Mouse (Mus musculus) kidney, adult 2 months (tissue): ENCODE data around the gene Mocs2.

Source experiments
- CTCF ChIP-seq: fragments of 200-500 bp; conservative IDR thresholded peaks from 2 replicates; pipeline ENCODE4 v1.5.1; 2011; ENCODE audit warnings: low read depth, mild to moderate bottlenecking, control low read depth, low read length, moderate library complexity, mixed read lengths; ENCODE audit not compliant: insufficient read depth, insufficient read length
- POLR2A ChIP-seq: fragments of 200-500 bp; IDR thresholded peaks from one replicate; pipeline ENCODE4 v1.6.1; 2011; ENCODE audit warnings: low read depth, low read length, control low read depth

DNA sequence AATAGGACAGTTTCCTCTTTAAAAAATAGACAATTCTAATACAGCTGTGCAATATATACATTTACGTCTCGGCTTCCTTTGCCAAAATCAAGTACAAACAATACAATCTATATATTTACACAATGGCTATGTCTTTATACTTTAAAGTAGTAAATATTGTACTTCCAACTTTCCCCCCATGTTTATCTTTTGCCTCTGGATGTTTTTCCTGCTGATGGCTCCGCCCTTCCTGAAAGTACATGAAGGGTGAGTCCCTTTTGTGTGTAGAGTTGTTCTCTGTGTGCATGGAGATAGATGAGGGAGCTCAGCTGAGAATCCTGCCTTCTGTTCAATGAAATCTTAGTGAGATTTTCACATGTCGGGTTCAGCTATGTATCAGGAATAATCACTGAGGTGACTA is 15.3 kb downstream of the Mocs2 start:
- TF ChIP-seq POLR2A (no peak), CTCF (no peak)
